In the genomic region with DNA sequence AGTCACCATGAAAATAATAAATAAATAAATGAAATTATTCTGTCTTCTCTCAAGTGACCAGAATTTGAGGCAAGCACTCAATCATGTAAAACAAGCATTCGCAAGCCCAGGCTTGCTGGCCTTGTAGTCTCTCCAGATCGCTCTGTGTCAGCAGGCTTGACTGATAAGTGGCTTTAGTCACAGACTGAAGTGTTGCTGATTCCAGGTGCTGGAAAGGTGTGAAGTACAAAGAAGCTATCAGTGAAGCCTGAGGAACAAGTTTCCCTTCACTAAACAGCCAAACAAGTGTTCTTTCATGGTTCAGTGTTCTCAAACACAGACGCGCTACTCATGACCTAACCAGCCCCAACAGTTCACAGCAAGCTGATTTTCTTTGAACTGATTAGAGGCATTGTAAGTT, we compare ENCODE assay signal across 12 mouse cellular contexts.
"Had no signal": no experiment of that assay in that cellular context is flagged by ENCODE, and none has a peak within 500 bp of the region (broad histone marks: within the 10 kb centered on the region; RNA-seq: fewer than 3 reads in every experiment).

No protein-coding gene starts in this region.

- H3K27ac ChIP-seq: limb, embryonic 13.5 days; liver, embryonic 14.5 days; midbrain, embryonic 13.5 days had no signal

- H3K36me3 ChIP-seq: limb, embryonic 13.5 days; midbrain, embryonic 13.5 days had no signal

- H3K27me3 ChIP-seq: limb, embryonic 13.5 days; midbrain, embryonic 13.5 days had no signal

- H3K9me3 ChIP-seq: limb, embryonic 13.5 days; midbrain, embryonic 13.5 days had no signal

- DNase-seq: kidney, adult 8-10 months; kidney, postnatal 25 days; layer of hippocampus, adult 9-11 months; layer of hippocampus, postnatal 36 days; right cerebral cortex, postnatal 14 days; thymus, adult 18-20 months; thymus, postnatal 14 days had no signal

- H3K4me2 ChIP-seq: limb, embryonic 13.5 days; midbrain, embryonic 13.5 days had no signal

- H3K9ac ChIP-seq: limb, embryonic 13.5 days; liver, embryonic 14.5 days; midbrain, embryonic 13.5 days had no signal

- ATAC-seq: inflammation-experienced regulatory T-cells, adult 6 months; intestine, postnatal 0 days; midbrain, embryonic 13.5 days had no signal

- H3K4me1 ChIP-seq: limb, embryonic 13.5 days; midbrain, embryonic 13.5 days had no signal

- H3K4me3 ChIP-seq: limb, embryonic 13.5 days; midbrain, embryonic 13.5 days had no signal
